Mouse (Mus musculus): ENCODE data around the gene Efcab9. TPM values are rescaled to one million over a fixed set of nuclear protein-coding genes. Genes with fewer than 3 reads are reported as not detected.

Efcab9 gene
- total RNA-seq, 2 experiments from 2014 or later = not detected

GRCm38 (mm10) chr11:32505091-32505739 is 26.7 kb downstream of the Efcab9 start:
- ATAC-seq (replicated peaks; ENCODE audit: low FRiP score, poor library complexity, severe bottlenecking) = no peak

- no peak for ATAC-seq (replicated peaks; ENCODE audit: low FRiP score, poor library complexity, severe bottlenecking)
Measured at GRCm38 (mm10) chr11:32503711-32504110, 28.2 kb downstream of the Efcab9 start.

DNA sequence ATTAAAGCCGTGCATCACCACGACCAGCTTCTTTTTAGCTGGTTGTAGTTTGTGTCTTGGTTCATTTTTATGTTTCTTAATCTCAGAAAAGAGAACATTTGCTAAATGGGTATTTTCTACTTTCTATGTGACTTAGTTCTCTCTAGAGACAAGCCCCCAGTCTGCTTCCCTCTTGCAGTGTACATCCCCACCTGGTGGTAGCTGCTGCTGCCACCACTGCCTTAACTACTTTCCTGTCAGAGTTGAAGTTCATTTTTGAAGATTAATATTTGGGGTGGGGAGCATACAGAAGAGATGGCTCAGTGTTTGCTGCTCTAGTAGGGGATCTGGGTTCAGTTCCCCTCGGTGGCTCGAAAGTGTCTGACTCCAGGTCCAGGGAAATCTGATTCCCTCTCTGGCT is 31.9 kb downstream of the Efcab9 start:
- ATAC-seq (replicated peaks; ENCODE audit: low FRiP score, poor library complexity, severe bottlenecking) = no peak

DNA sequence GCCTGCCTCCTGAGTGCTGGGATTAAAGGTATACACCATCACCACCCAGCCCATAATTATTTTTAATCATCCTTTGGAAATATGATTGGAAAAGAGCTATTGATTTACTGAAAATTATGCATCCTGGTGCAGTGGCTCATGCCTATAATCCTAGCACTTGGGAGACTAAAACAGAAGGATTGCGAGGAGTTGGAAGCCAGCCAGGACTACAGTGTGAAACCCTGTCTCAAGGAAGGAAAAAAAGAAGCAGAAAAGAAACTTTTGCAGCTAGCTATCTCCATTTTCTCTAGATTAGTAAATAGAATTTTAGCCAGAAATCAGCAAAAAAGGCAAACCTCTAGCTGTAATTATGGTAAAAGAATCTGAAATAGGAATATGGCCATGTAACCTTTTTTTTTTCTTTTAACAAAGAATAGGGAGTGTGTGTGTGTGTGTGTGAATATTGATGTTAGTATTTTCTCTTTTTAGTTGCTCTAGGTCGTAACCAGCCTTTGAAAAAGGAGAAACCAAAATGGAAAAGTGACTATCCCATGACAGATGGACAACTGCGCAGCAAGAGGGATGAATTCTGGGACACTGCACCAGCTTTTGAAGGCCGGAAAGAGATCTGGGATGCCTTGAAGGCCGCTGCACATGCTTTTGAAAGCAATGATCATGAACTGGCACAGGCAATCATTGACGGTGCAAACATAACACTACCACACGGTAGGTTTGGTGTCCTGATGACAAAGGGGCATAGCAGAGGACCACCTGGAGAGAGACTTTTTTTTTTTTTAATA is 32.9 kb downstream of the Efcab9 start:
- no peak for ATAC-seq (replicated peaks; ENCODE audit: low FRiP score, poor library complexity, severe bottlenecking)

DNA sequence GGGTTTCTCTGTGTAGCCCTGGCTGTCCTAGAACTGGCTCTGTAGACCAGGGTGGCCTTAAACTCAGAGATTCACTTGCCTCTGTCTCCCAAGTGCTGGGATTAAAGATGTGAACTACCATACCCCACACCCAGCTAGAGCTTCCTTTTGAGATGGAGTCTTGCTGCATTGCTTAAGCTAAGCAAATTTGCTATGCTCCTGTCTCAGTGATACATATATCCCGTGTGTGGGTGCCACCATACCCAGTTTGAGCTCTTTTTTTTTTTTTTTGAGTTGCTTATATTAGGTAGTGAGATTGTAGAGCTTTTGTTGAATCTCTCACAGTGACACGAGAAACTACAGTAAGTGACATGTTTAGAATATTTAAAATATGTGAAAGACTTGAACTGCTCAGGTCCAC is 36.6 kb downstream of the Efcab9 start:
- no peak for ATAC-seq (replicated peaks; ENCODE audit: low FRiP score, poor library complexity, severe bottlenecking)

- no peak for ATAC-seq (replicated peaks; ENCODE audit: low FRiP score, poor library complexity, severe bottlenecking)
Measured at GRCm38 (mm10) chr11:32493312-32493711, 38.6 kb downstream of the Efcab9 start.

DNA sequence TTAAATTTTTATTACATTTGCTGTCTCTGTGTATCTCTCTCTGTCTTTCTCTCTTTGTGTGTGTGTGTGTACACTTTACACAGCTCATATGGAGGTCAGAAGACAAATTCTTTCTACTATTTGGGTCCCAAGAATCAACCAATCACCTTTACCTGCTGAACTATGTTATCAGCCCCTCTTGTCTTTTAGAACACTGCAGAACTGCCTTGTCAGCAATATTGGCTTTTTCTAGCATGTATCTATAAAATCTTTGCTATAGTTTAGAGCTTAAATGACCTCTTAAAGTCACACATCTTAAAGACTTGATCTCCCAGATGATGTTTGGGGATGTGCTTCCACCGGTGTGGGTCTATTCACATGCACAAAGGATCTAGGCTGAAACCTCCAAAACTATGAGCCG is 40.8 kb downstream of the Efcab9 start:
- no peak for ATAC-seq (replicated peaks; ENCODE audit: low FRiP score, poor library complexity, severe bottlenecking)

DNA sequence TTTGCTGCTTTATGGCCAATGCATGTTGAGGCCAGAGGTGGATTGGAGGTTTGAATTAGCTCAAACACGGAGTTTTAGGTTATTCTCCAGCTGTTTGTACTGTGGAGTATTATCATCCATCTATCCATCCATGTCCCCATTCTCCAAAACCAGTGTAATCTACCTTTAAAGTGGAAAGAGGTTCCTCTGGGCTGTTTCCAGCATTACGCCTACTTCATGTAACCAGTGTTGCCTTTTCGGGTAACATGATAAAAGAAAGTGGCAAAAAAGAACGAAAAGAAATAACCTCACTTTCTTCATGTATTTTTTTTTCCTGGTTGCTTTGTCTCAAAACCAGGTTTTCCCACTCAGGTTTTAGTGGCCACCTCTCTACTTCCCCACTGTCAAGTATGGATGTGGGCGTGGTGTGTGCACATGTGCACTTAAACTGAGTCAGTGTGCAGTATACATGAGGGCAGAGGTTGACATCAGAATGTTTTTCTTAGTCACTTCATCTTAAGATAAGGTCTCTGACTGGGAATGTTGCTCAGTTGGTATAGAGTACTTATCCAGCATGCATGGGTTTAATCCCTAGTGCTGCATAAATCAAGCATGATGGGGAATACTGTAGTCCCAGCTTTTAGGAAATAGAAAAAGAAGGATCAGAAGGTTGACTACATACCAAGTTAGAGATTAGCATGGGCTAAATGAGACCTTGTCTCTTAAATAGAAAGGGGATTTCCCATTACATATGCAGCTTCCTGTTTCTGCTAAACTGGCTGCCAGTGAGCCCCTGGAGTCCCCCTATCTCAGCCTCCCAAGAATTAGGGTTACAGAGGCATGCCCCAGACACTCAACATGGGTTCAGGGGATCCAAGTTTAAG is 42.8 kb downstream of the Efcab9 start:
- ATAC-seq (replicated peaks; ENCODE audit: low FRiP score, poor library complexity, severe bottlenecking) = no peak

GRCm38 (mm10) chr11:32488344-32488743 is 43.5 kb downstream of the Efcab9 start:
- ATAC-seq (replicated peaks; ENCODE audit: low FRiP score, poor library complexity, severe bottlenecking) = no peak

DNA sequence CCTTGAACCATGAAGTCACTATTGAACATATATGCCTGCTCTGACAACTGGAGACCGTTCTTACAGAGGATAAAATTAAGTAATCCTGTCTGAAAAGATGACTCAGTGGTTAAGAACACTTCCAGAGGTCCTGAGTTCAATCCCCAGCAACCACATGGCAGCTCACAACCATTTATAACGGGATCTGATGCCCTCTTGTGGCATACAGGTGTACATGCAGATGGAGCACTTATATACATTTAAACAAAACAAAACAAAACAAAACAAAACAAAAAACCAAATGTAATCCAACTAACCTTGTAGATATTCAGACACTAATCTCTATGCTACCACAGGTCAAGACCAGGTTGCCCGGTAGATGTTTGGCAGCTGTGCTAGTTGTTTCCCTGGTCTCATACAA is 44.4 kb downstream of the Efcab9 start:
- no peak for ATAC-seq (replicated peaks; ENCODE audit: low FRiP score, poor library complexity, severe bottlenecking)

DNA sequence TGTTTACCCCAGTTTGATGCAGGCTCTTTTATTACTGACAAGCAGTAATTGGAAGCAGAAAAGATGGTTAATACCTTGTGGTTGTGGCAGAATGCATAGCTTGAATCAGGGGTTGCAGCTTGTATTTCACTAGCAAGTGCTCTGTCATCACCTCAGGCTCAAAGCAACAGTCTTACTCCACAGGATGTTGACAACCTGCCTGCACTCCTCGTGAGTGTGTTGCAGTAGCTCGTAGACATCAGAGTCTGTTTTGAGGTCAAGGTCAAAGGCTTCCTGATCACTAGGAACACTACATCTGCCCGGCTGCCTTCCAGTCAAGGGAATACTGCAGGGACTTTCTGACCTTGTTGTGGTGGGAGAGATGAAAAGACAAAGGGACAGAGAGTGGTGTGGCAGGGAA is 45.3 kb downstream of the Efcab9 start:
- ATAC-seq (replicated peaks; ENCODE audit: low FRiP score, poor library complexity, severe bottlenecking) = no peak

DNA sequence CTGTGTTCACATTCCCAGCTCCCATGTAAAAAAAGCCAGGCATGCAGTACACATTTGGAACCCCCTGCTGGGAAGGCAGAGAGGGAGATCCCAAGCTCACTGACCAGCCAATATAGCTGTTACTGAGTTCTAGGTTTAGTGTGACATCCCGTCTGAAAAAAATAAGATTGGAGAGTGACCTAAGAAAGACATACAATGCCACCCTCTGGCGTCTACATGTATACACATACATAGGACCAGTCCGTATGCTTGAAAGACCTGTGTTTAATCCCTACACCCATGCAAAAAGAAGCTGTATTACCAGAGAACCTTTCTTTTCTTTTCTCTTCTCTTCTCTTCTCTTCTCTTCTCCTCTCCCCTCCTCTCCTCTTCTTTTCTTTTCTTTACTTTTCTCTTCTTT is 46.6 kb downstream of the Efcab9 start:
- no peak for ATAC-seq (replicated peaks; ENCODE audit: low FRiP score, poor library complexity, severe bottlenecking)

DNA sequence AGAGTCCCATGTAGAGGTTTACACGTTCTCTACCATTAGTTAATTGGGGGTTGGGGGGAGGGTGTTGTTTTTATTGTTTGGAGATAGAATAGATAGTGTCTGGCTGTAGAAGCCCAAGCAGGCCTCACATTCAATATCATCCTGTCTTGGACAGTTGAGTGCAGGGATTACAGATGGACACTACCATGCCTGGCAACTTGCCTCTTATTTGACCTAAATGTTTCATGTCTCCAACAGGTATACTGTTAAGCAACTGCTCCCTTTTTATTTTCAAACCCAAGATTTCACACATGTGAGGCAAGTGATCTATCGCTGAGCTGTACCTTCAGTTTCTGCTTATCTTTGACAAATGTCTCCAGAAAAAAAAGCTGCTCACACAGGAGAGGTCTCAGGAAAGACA is 50.4 kb downstream of the Efcab9 start:
- no peak for ATAC-seq (replicated peaks; ENCODE audit: low FRiP score, poor library complexity, severe bottlenecking)

- no peak for ATAC-seq (replicated peaks; ENCODE audit: low FRiP score, poor library complexity, severe bottlenecking)
Measured at GRCm38 (mm10) chr11:32475487-32476236, 56.2 kb downstream of the Efcab9 start.

GRCm38 (mm10) chr11:32474725-32475124 is 57.2 kb downstream of the Efcab9 start:
- no peak for ATAC-seq (replicated peaks; ENCODE audit: low FRiP score, poor library complexity, severe bottlenecking)

Other genes with a start within 250 kb of the Efcab9 start
- 47,098 and 48,818 TPM in 2 replicates for gene Hba-a1, start 248.6 kb downstream of the Efcab9 start, total RNA-seq (2015; ENCODE audit: low replicate concordance)
- gene Hba-a1, start 248.6 kb downstream of the Efcab9 start, total RNA-seq (2017; ENCODE audit: low replicate concordance) = 9,652 and 12,236 TPM in 2 replicates
- gene Hbq1b, start 245.1 kb downstream of the Efcab9 start, total RNA-seq (2015; ENCODE audit: low replicate concordance) = 247 and 301 TPM in 2 replicates
- 56.8 and 86.4 TPM in 2 replicates for gene Hbq1b, start 245.1 kb downstream of the Efcab9 start, total RNA-seq (2017; ENCODE audit: low replicate concordance)
- gene Hba-a2, start 235.6 kb downstream of the Efcab9 start, total RNA-seq (2015; ENCODE audit: low replicate concordance) = 80,494 and 89,325 TPM in 2 replicates
- 96,767 and 123,026 TPM in 2 replicates for gene Hba-a2, start 235.6 kb downstream of the Efcab9 start, total RNA-seq (2017; ENCODE audit: low replicate concordance)
- gene Hbq1a, start 232.0 kb downstream of the Efcab9 start, total RNA-seq (2015; ENCODE audit: low replicate concordance) = 4.2 TPM in 1 of 2 replicates, not detected in the other
- gene Hbq1a, start 232.0 kb downstream of the Efcab9 start, total RNA-seq (2017; ENCODE audit: low replicate concordance) = 9.9 TPM in 1 of 2 replicates, not detected in the other
- gene Sh3pxd2b, start 184.3 kb downstream of the Efcab9 start, total RNA-seq (2015; ENCODE audit: low replicate concordance) = 0.72 and 2.1 TPM in 2 replicates
- 0.26 TPM in 1 of 2 replicates, not detected in the other for gene Sh3pxd2b, start 184.3 kb downstream of the Efcab9 start, total RNA-seq (2017; ENCODE audit: low replicate concordance)
- gene Ubtd2, start 76.7 kb downstream of the Efcab9 start, total RNA-seq (2015; ENCODE audit: low replicate concordance) = not detected in 2 replicates
- 0.26 TPM in 1 of 2 replicates, not detected in the other for gene Ubtd2, start 76.7 kb downstream of the Efcab9 start, total RNA-seq (2017; ENCODE audit: low replicate concordance)
- 14.3 and 15.1 TPM in 2 replicates for gene Stk10, start 1.2 kb upstream of the Efcab9 start, total RNA-seq (2015; ENCODE audit: low replicate concordance)
- 8.3 and 10.0 TPM in 2 replicates for gene Stk10, start 1.2 kb upstream of the Efcab9 start, total RNA-seq (2017; ENCODE audit: low replicate concordance)
- 8.4 and 16.6 TPM in 2 replicates for gene Fbxw11, start 110.6 kb upstream of the Efcab9 start, total RNA-seq (2015; ENCODE audit: low replicate concordance)
- 14.9 and 30.0 TPM in 2 replicates for gene Fbxw11, start 110.6 kb upstream of the Efcab9 start, total RNA-seq (2017; ENCODE audit: low replicate concordance)